Mouse (Mus musculus): ENCODE data around the gene Inpp5d. TPM values are rescaled to one million over a fixed set of nuclear protein-coding genes. Genes with fewer than 3 reads are reported as not detected.

Inpp5d gene
- polyA plus RNA-seq (2012; ENCODE audit: insufficient read depth, insufficient read length, missing spikeins), result 174 and 202 TPM in 2 replicates

GRCm38 (mm10) chr1:87620211-87620668 lies at the start of gene Inpp5d:
Inpp5d (plus strand) TSS chr1:87620312.
- Histone ChIP-seq H3K27ac (ENCODE audit: insufficient read depth, low read depth, low read length) (peak within 1 kb of the TSS; percentile 94), H3K4me1 (ENCODE audit: control insufficient read depth, insufficient read depth, low read length) (peaks cover 40% of the 10 kb centered on the region), H3K4me3 (ENCODE audit: insufficient read depth, low read length) (peak within 1 kb of the TSS; percentile 78)
- TF ChIP-seq CTCF (IDR thresholded peaks at IDR 0.05; ENCODE audit: low read depth, low read length), result no peak
- 0 out of 2 replicates have a peak, but pooled peaks have one; percentile 2 for TF ChIP-seq POLR2A (IDR thresholded peaks at IDR 0.05; ENCODE audit: borderline replicate concordance, low read depth, low read length)

DNA sequence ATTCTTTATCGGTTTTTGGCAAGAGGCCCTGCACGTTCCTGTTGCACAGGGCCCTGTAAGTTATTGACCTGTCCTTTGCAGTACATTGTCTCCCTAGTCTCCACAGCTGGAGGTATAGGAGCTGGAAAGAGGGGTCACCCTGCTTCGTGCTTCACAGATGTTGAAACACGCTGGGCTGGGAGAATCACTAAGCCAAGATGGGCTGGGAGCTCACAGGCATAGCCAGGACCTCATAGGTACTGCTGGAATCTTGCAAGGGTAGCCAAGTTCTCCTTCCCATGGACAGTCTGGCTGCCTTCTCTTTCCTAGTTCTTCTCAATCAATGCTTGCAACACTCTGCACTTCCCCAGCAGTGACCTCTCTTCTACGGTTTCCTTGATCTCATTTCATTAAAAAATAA lies 46.9 kb upstream of the Inpp5d start:
- Histone ChIP-seq H3K4me3 (ENCODE audit: insufficient read depth, low read length) (no peak overlapping the region), H3K27ac (ENCODE audit: insufficient read depth, low read depth, low read length) (no peak overlapping the region), H3K4me1 (ENCODE audit: control insufficient read depth, insufficient read depth, low read length) (no peaks in the 10 kb centered on the region)
- TF ChIP-seq POLR2A (IDR thresholded peaks at IDR 0.05; ENCODE audit: borderline replicate concordance, low read depth, low read length) (no peak), CTCF (IDR thresholded peaks at IDR 0.05; ENCODE audit: low read depth, low read length) (no peak)

DNA sequence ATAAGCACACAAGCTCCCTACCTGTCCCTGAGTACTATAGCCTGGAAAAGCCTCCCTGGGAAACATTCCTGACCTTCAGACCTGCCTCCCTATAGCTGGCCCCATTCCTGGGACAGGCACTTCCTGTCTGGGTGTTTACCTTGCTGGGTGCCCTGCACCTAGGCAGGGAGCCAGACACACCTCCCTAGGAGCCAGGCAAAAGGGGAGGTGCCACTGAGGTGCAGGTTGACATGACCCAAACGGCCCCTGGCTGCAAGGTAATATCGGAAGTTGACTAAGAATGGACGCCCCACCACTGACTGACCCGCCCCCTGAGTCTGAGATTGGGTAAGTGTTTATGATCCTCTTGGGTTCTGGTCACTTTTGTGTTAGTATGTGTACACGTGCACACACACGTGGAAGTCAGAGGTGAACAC lies 46.3 kb upstream of the Inpp5d start, which contains the start of gene Ngef:
Gene Ngef (minus strand): TSS at position 71 of the 416 bp plus-strand sequence.
- H3K4me3 ChIP-seq (ENCODE audit: insufficient read depth, low read length), result no peak within 1 kb of the TSS
- TF ChIP-seq CTCF (IDR thresholded peaks at IDR 0.05; ENCODE audit: low read depth, low read length) (no peak), POLR2A (IDR thresholded peaks at IDR 0.05; ENCODE audit: borderline replicate concordance, low read depth, low read length) (no peak)
- H3K27ac ChIP-seq (ENCODE audit: insufficient read depth, low read depth, low read length), result no peak within 1 kb of the TSS
- H3K4me1 ChIP-seq (ENCODE audit: control insufficient read depth, insufficient read depth, low read length), result no peaks in the 10 kb centered on the region

- Histone ChIP-seq H3K4me3 (ENCODE audit: insufficient read depth, low read length) (no peak overlapping the region), H3K27ac (ENCODE audit: insufficient read depth, low read depth, low read length) (no peak overlapping the region), H3K4me1 (ENCODE audit: control insufficient read depth, insufficient read depth, low read length) (no peaks in the 10 kb centered on the region)
- no peak for TF ChIP-seq CTCF (IDR thresholded peaks at IDR 0.05; ENCODE audit: low read depth, low read length)
- TF ChIP-seq POLR2A (IDR thresholded peaks at IDR 0.05; ENCODE audit: borderline replicate concordance, low read depth, low read length), result no peak
Observed at GRCm38 (mm10) chr1:87574353-87574752, 45.8 kb upstream of the Inpp5d start.

GRCm38 (mm10) chr1:87574785-87575184 lies 45.3 kb upstream of the Inpp5d start:
- H3K4me3 ChIP-seq (ENCODE audit: insufficient read depth, low read length), result no peak overlapping the region
- H3K27ac ChIP-seq (ENCODE audit: insufficient read depth, low read depth, low read length), result no peak overlapping the region
- H3K4me1 ChIP-seq (ENCODE audit: control insufficient read depth, insufficient read depth, low read length), result no peaks in the 10 kb centered on the region
- TF ChIP-seq CTCF (IDR thresholded peaks at IDR 0.05; ENCODE audit: low read depth, low read length) (no peak), POLR2A (IDR thresholded peaks at IDR 0.05; ENCODE audit: borderline replicate concordance, low read depth, low read length) (no peak)

- Histone ChIP-seq H3K4me1 (ENCODE audit: control insufficient read depth, insufficient read depth, low read length) (0 out of 2 replicates have a peak, but pooled peaks cover 3% of the 10 kb centered on the region), H3K27ac (ENCODE audit: insufficient read depth, low read depth, low read length) (no peak overlapping the region), H3K4me3 (ENCODE audit: insufficient read depth, low read length) (no peak overlapping the region)
- TF ChIP-seq POLR2A (IDR thresholded peaks at IDR 0.05; ENCODE audit: borderline replicate concordance, low read depth, low read length), result no peak
- no peak for TF ChIP-seq CTCF (IDR thresholded peaks at IDR 0.05; ENCODE audit: low read depth, low read length)
Observed at GRCm38 (mm10) chr1:87578965-87579364, 41.1 kb upstream of the Inpp5d start.

- no peak overlapping the region for H3K4me3 ChIP-seq (ENCODE audit: insufficient read depth, low read length)
- H3K27ac ChIP-seq (ENCODE audit: insufficient read depth, low read depth, low read length), result no peak overlapping the region
- TF ChIP-seq POLR2A (IDR thresholded peaks at IDR 0.05; ENCODE audit: borderline replicate concordance, low read depth, low read length), result no peak
- 0 out of 2 replicates have a peak, but pooled peaks have one; percentile 15 for TF ChIP-seq CTCF (IDR thresholded peaks at IDR 0.05; ENCODE audit: low read depth, low read length)
- 0 out of 2 replicates have a peak, but pooled peaks cover 3% of the 10 kb centered on the region for H3K4me1 ChIP-seq (ENCODE audit: control insufficient read depth, insufficient read depth, low read length)
Observed at GRCm38 (mm10) chr1:87580824-87581223, 39.3 kb upstream of the Inpp5d start.

GRCm38 (mm10) chr1:87589162-87589561 lies 30.9 kb upstream of the Inpp5d start:
- no peak overlapping the region for H3K4me3 ChIP-seq (ENCODE audit: insufficient read depth, low read length)
- H3K4me1 ChIP-seq (ENCODE audit: control insufficient read depth, insufficient read depth, low read length), result no peaks in the 10 kb centered on the region
- TF ChIP-seq POLR2A (IDR thresholded peaks at IDR 0.05; ENCODE audit: borderline replicate concordance, low read depth, low read length) (no peak), CTCF (IDR thresholded peaks at IDR 0.05; ENCODE audit: low read depth, low read length) (no peak)
- no peak overlapping the region for H3K27ac ChIP-seq (ENCODE audit: insufficient read depth, low read depth, low read length)

- H3K27ac ChIP-seq (ENCODE audit: insufficient read depth, low read depth, low read length), result no peak overlapping the region
- TF ChIP-seq CTCF (IDR thresholded peaks at IDR 0.05; ENCODE audit: low read depth, low read length), result no peak
- TF ChIP-seq POLR2A (IDR thresholded peaks at IDR 0.05; ENCODE audit: borderline replicate concordance, low read depth, low read length), result no peak
- H3K4me1 ChIP-seq (ENCODE audit: control insufficient read depth, insufficient read depth, low read length), result no peaks in the 10 kb centered on the region
- H3K4me3 ChIP-seq (ENCODE audit: insufficient read depth, low read length), result no peak overlapping the region
Observed at GRCm38 (mm10) chr1:87589980-87590379, 30.1 kb upstream of the Inpp5d start.

DNA sequence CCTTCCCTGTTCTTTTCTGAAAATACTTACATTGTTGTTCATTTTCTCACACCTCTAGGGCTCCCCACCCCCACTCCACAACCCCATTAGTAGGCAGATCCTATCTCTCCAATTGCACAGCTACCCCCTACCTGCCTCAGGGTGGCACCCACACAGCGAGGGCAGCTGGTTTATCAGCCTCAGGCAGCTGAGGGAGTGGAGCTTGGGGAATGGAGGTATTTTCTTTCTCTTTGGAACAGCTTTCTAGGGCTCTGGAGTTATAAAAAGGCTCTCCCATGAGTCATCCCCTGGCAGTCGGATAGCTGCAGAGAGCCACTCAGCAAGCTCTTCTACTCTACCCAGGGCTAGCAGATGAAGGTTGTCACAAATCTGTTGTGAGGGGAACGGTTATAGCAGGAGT lies 25.9 kb upstream of the Inpp5d start:
- Histone ChIP-seq H3K4me3 (ENCODE audit: insufficient read depth, low read length) (no peak overlapping the region), H3K27ac (ENCODE audit: insufficient read depth, low read depth, low read length) (no peak overlapping the region), H3K4me1 (ENCODE audit: control insufficient read depth, insufficient read depth, low read length) (no peaks in the 10 kb centered on the region)
- no peak for TF ChIP-seq CTCF (IDR thresholded peaks at IDR 0.05; ENCODE audit: low read depth, low read length)
